ENCODE assay signal across 19 mouse cellular contexts in genomic region chr3:127764541-127764940, GRCm38 (mm10). TPM values are rescaled to one million over a fixed set of nuclear protein-coding genes. Genes with fewer than 3 reads are reported as not detected.
DNase-seq lines count a peak whose midpoint lies in the region; ATAC-seq and TF ChIP-seq lines count a peak whose summit lies in the region.
"Had no signal": no experiment of that assay in that cellular context is flagged by ENCODE, and none has a peak within 500 bp of the region (broad histone marks: within the 10 kb centered on the region; RNA-seq: fewer than 3 reads in every experiment).

No protein-coding gene starts in this region.

- no peak for ATAC-seq in liver, postnatal 0 days
- no peak for ATAC-seq in liver, embryonic 12.5 days
- ATAC-seq: forebrain, embryonic 14.5 days; hindbrain, postnatal 0 days had no signal

- H3K4me1 ChIP-seq in liver, postnatal 0 days (ENCODE audit: insufficient read depth) = no peaks in the 10 kb centered on the region
- no peaks in the 10 kb centered on the region for H3K4me1 ChIP-seq in liver, embryonic 12.5 days
- H3K4me1 ChIP-seq: embryonic facial prominence, embryonic 15.5 days; lung, embryonic 15.5 days had no signal

- H3K4me3 ChIP-seq in liver, postnatal 0 days (ENCODE audit: low read depth, low read length) = no peak overlapping the region
- no peak overlapping the region for H3K4me3 ChIP-seq in liver, embryonic 12.5 days
- H3K4me3 ChIP-seq: embryonic facial prominence, embryonic 15.5 days; lung, embryonic 15.5 days; myocyte had no signal

- intact Hi-C loops in heart, postnatal 36 days (cut with DNase I) = loop anchor here (5.0 kb wide), 2 partner anchors 183 to 192 kb away; no protein-coding TSS in a partner anchor

- WGBS in liver, postnatal 0 days (ENCODE audit: insufficient replicate concordance) = 68% methylated on average over 5 of the region's 5 CpGs
- WGBS in liver, embryonic 12.5 days (ENCODE audit: insufficient replicate concordance) = 53% methylated on average over 5 of the region's 5 CpGs

- peak; percentile 74 for DNase-seq in heart, adult 11 months
- no peak for DNase-seq in heart, postnatal 36 days
- DNase-seq in liver, postnatal 0 days = no peak
- DNase-seq in 416B (ENCODE audit: low read depth) = peak; percentile 38
- peak; percentile 39 for DNase-seq in ES-CJ7 (ENCODE audit: low read depth, low spot score)
- no peak for DNase-seq in natural killer cell, adult 2 months (ENCODE audit: low spot score in 2 of 2)
- no peak for DNase-seq in spleen, postnatal 4 days (ENCODE audit: low spot score in 2 of 2)
- DNase-seq: adrenal gland, postnatal 10 days; cerebellum, adult 9-10 months; heart, postnatal 14 days; kidney, adult 9 months; right cerebral cortex, postnatal 14 days; thymus, adult 18-20 months had no signal

- no peaks in the 10 kb centered on the region for H3K36me3 ChIP-seq in liver, postnatal 0 days (replicated peaks; ENCODE audit: insufficient read depth, low read length)
- H3K36me3 ChIP-seq in liver, embryonic 12.5 days = no peaks in the 10 kb centered on the region
- H3K36me3 ChIP-seq: embryonic facial prominence, embryonic 15.5 days; lung, embryonic 15.5 days had no signal

- no peaks in the 10 kb centered on the region; the same call in 1 of the 2 replicates for H3K27me3 ChIP-seq in liver, postnatal 0 days (ENCODE audit: insufficient read depth, low read length)
- peaks cover 11% of the 10 kb centered on the region; the same call in 1 of the 2 replicates for H3K27me3 ChIP-seq in liver, embryonic 12.5 days (replicated peaks)

- TF ChIP-seq CTCF in liver, postnatal 0 days (IDR thresholded peaks at IDR 0.05; ENCODE audit: low read depth) = peak; percentile 43

- no peaks in the 10 kb centered on the region for H3K9me3 ChIP-seq in liver, postnatal 0 days (ENCODE audit: low read length)
- no peaks in the 10 kb centered on the region for H3K9me3 ChIP-seq in liver, embryonic 12.5 days (replicated peaks)
- H3K9me3 ChIP-seq: embryonic facial prominence, embryonic 15.5 days; lung, embryonic 15.5 days had no signal

- H3K27ac ChIP-seq in liver, postnatal 0 days (ENCODE audit: low read depth) = no peak overlapping the region
- no peak overlapping the region for H3K27ac ChIP-seq in liver, embryonic 12.5 days
- H3K27ac ChIP-seq: embryonic facial prominence, embryonic 15.5 days; hindbrain, postnatal 0 days; lung, embryonic 15.5 days had no signal

- H3K4me2 ChIP-seq in liver, postnatal 0 days (ENCODE audit: low read depth, low read length) = no peak overlapping the region
- H3K4me2 ChIP-seq in liver, embryonic 12.5 days = no peak overlapping the region
- H3K4me2 ChIP-seq: embryonic facial prominence, embryonic 15.5 days; lung, embryonic 15.5 days had no signal

- TF ChIP-seq EP300 in liver, postnatal 0 days (IDR thresholded peaks at IDR 0.05; ENCODE audit: low read depth) = no peak

- no peak overlapping the region for H3K9ac ChIP-seq in liver, postnatal 0 days (replicated peaks)
- H3K9ac ChIP-seq in liver, embryonic 12.5 days = no peak overlapping the region
- H3K9ac ChIP-seq: embryonic facial prominence, embryonic 15.5 days; lung, embryonic 15.5 days had no signal

RNA-seq across cellular contexts. Expression of gene Alpk1, which starts 15.8 kb away (rescaled TPM):
- total RNA-seq in heart, postnatal 36 days (2021) = 1 to 10 TPM; 2.7 to 4.1 TPM
- 0.25 and 0.39 TPM in 2 replicates for polyA plus RNA-seq in liver, postnatal 0 days (2015; fragmentation: Nextera tagmentation; extraction: Ambion mirVana)
- 0.44 and 0.64 TPM in 2 replicates for polyA plus RNA-seq in liver, embryonic 12.5 days (2016; fragmentation: Nextera tagmentation; extraction: Ambion mirVana)

RNA-seq across cellular contexts. Expression of gene Tifa, which starts 25.1 kb away (rescaled TPM):
- total RNA-seq in heart, postnatal 36 days (2021) = 1 to 10 TPM; 2.9 to 3.1 TPM
- 20.2 and 21.2 TPM in 2 replicates for polyA plus RNA-seq in liver, postnatal 0 days (2015; fragmentation: Nextera tagmentation; extraction: Ambion mirVana)
- 12.8 and 13.7 TPM in 2 replicates for polyA plus RNA-seq in liver, embryonic 12.5 days (2016; fragmentation: Nextera tagmentation; extraction: Ambion mirVana)

Comparison
In these comparisons a context has a peak if more than half of its experiments do, and no peak if none do; other contexts are left out.
1. DNase-seq: peak in heart, adult 11 months (single experiment), 416B (single experiment) and ES-CJ7 (single experiment); none in heart, postnatal 36 days (0 of 2), liver, postnatal 0 days (single experiment), natural killer cell, adult 2 months (0 of 2) and spleen, postnatal 4 days (0 of 2).